Comparison of ENCODE assay signal across 14 mouse cellular contexts in the genomic region with DNA sequence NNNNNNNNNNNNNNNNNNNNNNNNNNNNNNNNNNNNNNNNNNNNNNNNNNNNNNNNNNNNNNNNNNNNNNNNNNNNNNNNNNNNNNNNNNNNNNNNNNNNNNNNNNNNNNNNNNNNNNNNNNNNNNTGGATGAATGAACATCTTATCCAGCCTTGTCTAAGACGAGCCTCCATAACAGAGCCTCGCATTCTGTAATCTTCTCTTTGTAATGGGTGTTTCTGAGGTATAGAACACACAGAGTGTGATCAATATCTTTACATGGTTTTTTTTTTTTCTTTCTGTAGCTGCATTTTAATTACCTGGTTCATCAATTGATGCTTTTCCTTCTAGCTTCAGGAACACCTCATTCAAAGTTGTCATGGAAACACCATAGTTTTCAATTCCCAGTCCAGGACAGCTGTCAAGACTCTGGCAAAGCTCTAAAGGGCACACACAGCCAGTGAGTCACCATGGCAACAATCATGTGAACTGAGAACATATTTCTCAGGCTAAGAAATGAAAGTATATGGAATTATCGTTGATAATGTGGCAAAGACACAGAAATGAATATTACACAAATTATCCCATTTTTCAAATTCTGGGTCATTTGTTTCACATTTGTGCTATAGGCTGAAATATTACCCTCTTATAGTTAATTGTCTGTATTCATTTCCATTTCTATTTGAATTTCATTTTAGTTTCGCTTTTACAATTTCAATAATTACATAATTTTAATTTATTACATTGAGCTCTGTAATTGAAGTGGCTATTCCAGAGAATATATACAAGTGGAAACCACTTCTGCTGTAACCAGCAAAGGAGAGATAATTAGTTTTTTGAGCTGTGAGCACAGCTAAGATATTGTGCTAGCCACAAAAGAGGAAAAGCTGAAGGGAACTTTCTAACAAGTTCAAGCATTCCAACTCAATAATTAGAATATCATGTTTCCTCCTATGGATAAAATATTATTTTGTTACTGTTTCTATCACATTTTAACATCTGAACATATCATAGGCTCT. TPM values are rescaled to one million over a fixed set of nuclear protein-coding genes. Genes with fewer than 3 reads are reported as not detected.
A peak's percentile ranks its signal among the peaks of the same experiment; 100 is the strongest.
DNase-seq lines count a peak whose midpoint lies in the region; ATAC-seq and TF ChIP-seq lines count a peak whose summit lies in the region.
"Had no signal": no experiment of that assay in that cellular context is flagged by ENCODE, and none has a peak within 500 bp of the region (broad histone marks: within the 10 kb centered on the region; RNA-seq: fewer than 3 reads in every experiment).

No protein-coding gene starts in this region.

- WGBS in hindbrain, postnatal 0 days = 33% methylated on average over 4 of the region's 4 CpGs

- no peaks in the 10 kb centered on the region for H3K9me3 ChIP-seq in hindbrain, postnatal 0 days (ENCODE audit: low read length)
- H3K9me3 ChIP-seq: heart, embryonic 10.5 days; limb, embryonic 12.5 days; lung, embryonic 15.5 days had no signal

- H3K4me1 ChIP-seq in hindbrain, postnatal 0 days (ENCODE audit: insufficient read depth, low read length) = no peaks in the 10 kb centered on the region
- H3K4me1 ChIP-seq: heart, embryonic 10.5 days; limb, embryonic 12.5 days; lung, embryonic 15.5 days had no signal

- 0 out of 2 replicates have a peak overlapping the region, but pooled peaks have one; percentile 9 for H3K4me2 ChIP-seq in hindbrain, postnatal 0 days (ENCODE audit: low read depth, low read length)
- H3K4me2 ChIP-seq: limb, embryonic 12.5 days; lung, embryonic 15.5 days had no signal

- no peak overlapping the region for H3K4me3 ChIP-seq in hindbrain, postnatal 0 days (ENCODE audit: low read length)
- H3K4me3 ChIP-seq: heart, embryonic 10.5 days; limb, embryonic 12.5 days; lung, embryonic 15.5 days had no signal

- H3K36me3 ChIP-seq in hindbrain, postnatal 0 days (ENCODE audit: insufficient read depth, low read length) = no peaks in the 10 kb centered on the region
- H3K36me3 ChIP-seq: heart, embryonic 10.5 days; limb, embryonic 12.5 days; lung, embryonic 15.5 days had no signal

- no peaks in the 10 kb centered on the region for H3K27me3 ChIP-seq in hindbrain, postnatal 0 days (ENCODE audit: insufficient read depth, low read length)
- H3K27me3 ChIP-seq: limb, embryonic 12.5 days; lung, embryonic 15.5 days had no signal

- no peak for TF ChIP-seq CTCF in hindbrain, postnatal 0 days (IDR thresholded peaks at IDR 0.05; ENCODE audit: low read depth)

- no peak overlapping the region for H3K9ac ChIP-seq in hindbrain, postnatal 0 days (replicated peaks; ENCODE audit: low read length)
- H3K9ac ChIP-seq: limb, embryonic 12.5 days; lung, embryonic 15.5 days had no signal

- peak; percentile 12 for DNase-seq in embryo, embryonic 10 days (ENCODE audit: low spot score)
- DNase-seq in embryo, embryonic 9.5 days (ENCODE audit: extremely low spot score) = no peak
- peak; percentile 3 for DNase-seq in right cerebral cortex, adult 18-20 months
- no peak for DNase-seq in right cerebral cortex, postnatal 4 days
- peak; percentile 77 for DNase-seq in hindbrain, postnatal 0 days (ENCODE audit: low spot score)
- no peak for DNase-seq in spleen, adult 12 weeks (ENCODE audit: low spot score)
- no peak for DNase-seq in left cerebral cortex, adult 18-20 months (ENCODE audit: low spot score in 2 of 2)
- no peak for DNase-seq in yolk sac, embryonic 10.5 days (ENCODE audit: low spot score)
- DNase-seq: kidney, postnatal 36 days; thymus, postnatal 25 days had no signal

- 0 out of 2 replicates have a peak, but pooled peaks have one; percentile 69 for ATAC-seq in hindbrain, postnatal 0 days

- no peak overlapping the region for H3K27ac ChIP-seq in hindbrain, postnatal 0 days
- H3K27ac ChIP-seq: heart, embryonic 10.5 days; limb, embryonic 12.5 days; lung, embryonic 15.5 days had no signal

RNA-seq across cellular contexts. Expression of gene Abca8b, which starts 33.9 kb away (rescaled TPM):
- total RNA-seq in hindbrain, postnatal 0 days (2014; rRNA removed) = 2.4 and 3.0 TPM in 2 replicates
- polyA plus RNA-seq in hindbrain, postnatal 0 days (2015; fragmentation: Nextera tagmentation; extraction: Ambion mirVana) = 1.0 and 1.2 TPM in 2 replicates
- total RNA-seq in left cerebral cortex, adult 18-20 months (2021) = 10 to 100 TPM; 10.6 to 12.7 TPM
- total RNA-seq: common myeloid progenitor, adult 5-6 weeks had no signal

Comparison
In these comparisons a context has a peak if more than half of its experiments do, and no peak if none do; other contexts are left out.
1. DNase-seq: peak in embryo, embryonic 10 days (single experiment), right cerebral cortex, adult 18-20 months (single experiment) and hindbrain, postnatal 0 days (single experiment); none in embryo, embryonic 9.5 days (single experiment), right cerebral cortex, postnatal 4 days (single experiment), spleen, adult 12 weeks (single experiment), left cerebral cortex, adult 18-20 months (0 of 2) and yolk sac, embryonic 10.5 days (single experiment).